Mouse (Mus musculus) neural tube, embryonic 12.5 days (tissue): ENCODE measurements around the gene Zfp444. TPM values are rescaled to one million over a fixed set of nuclear protein-coding genes. Genes with fewer than 3 reads are reported as not detected.

ENCODE experiments used
- ATAC-seq: fragments of 200-750 bp; cut with Nextera tagmentation; 2 replicates; pipeline ENCODE4 v1.8.0; 2017; ENCODE audit warnings: low read depth, mild to moderate bottlenecking, moderate TSS enrichment, moderate library complexity; ENCODE audit not compliant: low FRiP score
- H3K27ac ChIP-seq: fragments of 300-500 bp; sonication (generic); 2 replicates; pipeline ENCODE4 v1.5.1; 2016
- H3K27me3 ChIP-seq: fragments of 300-500 bp; sonication (generic); replicated peaks from 2 replicates; pipeline ENCODE4 v1.6.1; 2016; ENCODE audit warnings: mild to moderate bottlenecking
- H3K36me3 ChIP-seq: fragments of 300-500 bp; sonication (generic); 2 replicates; pipeline ENCODE4 v1.6.1; 2016; ENCODE audit warnings: mild to moderate bottlenecking
- H3K4me1 ChIP-seq: fragments of 300-500 bp; sonication (generic); 2 replicates; pipeline ENCODE4 v1.6.1; 2016
- H3K4me2 ChIP-seq: fragments of 300-500 bp; sonication (generic); replicated peaks from 2 replicates; pipeline ENCODE4 v1.6.1; 2016; ENCODE audit warnings: mild to moderate bottlenecking
- H3K4me3 ChIP-seq: fragments of 300-500 bp; sonication (generic); 2 replicates; pipeline ENCODE4 v1.5.1; 2016
- H3K9ac ChIP-seq: fragments of 300-500 bp; sonication (generic); 2 replicates; pipeline ENCODE4 v1.6.1; 2016; ENCODE audit warnings: mild to moderate bottlenecking
- H3K9me3 ChIP-seq: fragments of 300-500 bp; sonication (generic); 2 replicates; pipeline ENCODE4 v1.6.1; 2016; ENCODE audit warnings: mild to moderate bottlenecking
- WGBS: fragments of 180-500 bp; shearing (Covaris S2); methylation state at CpG from one replicate; pipeline ENCODE4 v1.1.7; 2016; 5-methylcytosine and 5-hydroxymethylcytosine counted together
- polyA plus RNA-seq: library from polyadenylated mRNA; unstranded; fragments of >200 nt; fragmentation: Nextera tagmentation; extraction: Ambion mirVana; gene quantifications from 2 replicates; pipeline ENCODE4 v1.2.1, GENCODE M21; 2016

Gene Zfp444
- polyA plus RNA-seq, result 78.1 and 86.0 TPM in 2 replicates

DNA sequence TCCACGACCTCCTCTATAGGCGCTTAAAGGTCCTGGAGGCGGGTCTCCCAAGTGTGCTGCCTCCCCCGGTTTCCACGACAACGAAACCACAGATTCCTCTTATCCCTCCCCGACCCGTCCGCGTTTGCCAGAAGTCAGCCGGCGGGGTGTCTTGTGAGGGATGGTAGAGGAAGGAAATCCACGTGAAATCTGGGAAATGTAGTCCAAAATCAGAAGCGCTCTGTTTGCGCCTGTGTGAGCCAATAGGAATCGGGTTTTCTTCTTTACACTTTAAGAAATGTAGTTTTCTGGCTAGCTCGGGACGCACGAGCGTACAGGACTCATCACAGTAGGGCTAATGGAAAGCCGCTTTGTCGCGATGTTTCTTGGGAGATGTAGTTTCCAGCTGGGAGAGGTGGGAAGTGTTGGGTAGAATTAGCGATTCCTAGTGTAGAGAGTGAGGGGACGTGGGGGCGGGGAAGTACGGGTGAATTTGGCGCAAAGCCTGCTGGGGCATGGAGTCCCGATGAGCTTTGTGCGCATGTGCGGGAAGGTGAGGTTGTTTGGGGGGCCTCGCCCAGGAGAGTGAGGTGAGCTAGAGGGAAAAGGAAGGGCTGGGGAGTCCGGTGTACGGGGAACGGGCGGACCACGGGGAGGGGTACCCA, at the start of gene Zfp444:
Gene Zfp444, plus strand, starts transcription at position 221 of the 644 bp plus-strand sequence.
- WGBS, result under 1% methylated on average over 37 of the region's 37 CpGs
- H3K27me3 ChIP-seq, result no peaks in the 10 kb centered on the region
- H3K27ac ChIP-seq, result 0 out of 2 replicates have a peak within 1 kb of the TSS, but pooled peaks have one; percentile 38
- no peaks in the 10 kb centered on the region for H3K4me1 ChIP-seq
- peaks cover 7% of the 10 kb centered on the region for H3K36me3 ChIP-seq
- H3K9ac ChIP-seq, result peak within 1 kb of the TSS; percentile 69
- no peaks in the 10 kb centered on the region for H3K9me3 ChIP-seq
- H3K4me3 ChIP-seq, result peak within 1 kb of the TSS; percentile 65
- peak within 1 kb of the TSS; percentile 74 for H3K4me2 ChIP-seq
- peak; percentile 97 for ATAC-seq

- H3K27me3 ChIP-seq, result no peaks in the 10 kb centered on the region
- no peaks in the 10 kb centered on the region for H3K9me3 ChIP-seq
- no peak overlapping the region for H3K27ac ChIP-seq
- WGBS, result 41% methylated on average over 7 of the region's 7 CpGs
- no peaks in the 10 kb centered on the region for H3K4me1 ChIP-seq
- ATAC-seq, result peak; percentile 68
- no peak overlapping the region for H3K9ac ChIP-seq
- H3K4me3 ChIP-seq, result no peak overlapping the region
- H3K36me3 ChIP-seq, result peaks cover 6% of the 10 kb centered on the region
- H3K4me2 ChIP-seq, result no peak overlapping the region
These were observed 45.2 kb upstream of the Zfp444 start for GRCm38 (mm10) chr7:6126690-6127448.

DNA sequence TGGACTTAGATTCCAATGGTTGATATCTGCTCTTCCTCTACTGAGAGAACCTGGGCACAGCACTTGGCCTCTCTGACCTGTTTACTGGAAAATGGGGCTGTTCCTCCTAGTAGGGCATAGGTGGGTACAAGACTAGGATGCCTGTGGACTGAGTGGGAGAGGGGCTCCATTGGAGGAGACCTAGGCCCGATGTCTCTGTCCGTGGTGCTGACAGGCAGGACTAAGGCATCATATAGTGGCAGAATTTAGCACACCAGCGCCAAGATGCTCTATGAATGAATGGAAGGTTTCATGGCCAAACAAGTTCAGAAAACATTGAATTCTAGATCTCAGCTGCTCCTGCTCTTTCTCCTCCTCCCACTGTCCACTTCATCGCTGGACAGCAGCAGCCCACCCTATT, 41.7 kb upstream of the Zfp444 start:
- Histone ChIP-seq H3K4me3 (no peak overlapping the region), H3K27me3 (no peaks in the 10 kb centered on the region), H3K4me2 (no peak overlapping the region), H3K9ac (no peak overlapping the region), H3K4me1 (no peaks in the 10 kb centered on the region), H3K27ac (no peak overlapping the region), H3K9me3 (no peaks in the 10 kb centered on the region), H3K36me3 (peaks cover 35% of the 10 kb centered on the region)
- ATAC-seq, result no peak
- WGBS, result 41% methylated on average over 4 of the region's 4 CpGs

DNA sequence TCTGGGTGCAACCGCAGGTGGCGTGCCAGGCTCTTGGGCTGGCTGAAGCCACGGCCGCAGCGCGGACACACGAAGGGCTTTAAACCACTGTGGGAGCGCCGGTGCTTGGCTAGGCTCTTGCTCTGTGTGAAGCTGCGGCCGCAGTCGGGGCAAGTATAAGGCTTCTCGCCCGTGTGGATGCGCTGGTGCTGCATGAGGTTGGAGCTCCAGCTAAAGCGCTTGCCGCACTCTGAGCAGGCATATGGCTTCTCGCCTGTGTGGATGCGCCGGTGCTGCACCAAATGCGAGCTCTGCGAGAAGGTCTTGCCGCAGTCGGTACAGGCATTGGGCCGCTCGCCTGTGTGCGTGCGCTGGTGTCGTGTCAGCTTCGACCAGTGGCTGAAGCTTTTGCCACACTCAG, 39.4 kb upstream of the Zfp444 start:
- H3K36me3 ChIP-seq, result peaks cover 48% of the 10 kb centered on the region
- no peak for ATAC-seq

DNA sequence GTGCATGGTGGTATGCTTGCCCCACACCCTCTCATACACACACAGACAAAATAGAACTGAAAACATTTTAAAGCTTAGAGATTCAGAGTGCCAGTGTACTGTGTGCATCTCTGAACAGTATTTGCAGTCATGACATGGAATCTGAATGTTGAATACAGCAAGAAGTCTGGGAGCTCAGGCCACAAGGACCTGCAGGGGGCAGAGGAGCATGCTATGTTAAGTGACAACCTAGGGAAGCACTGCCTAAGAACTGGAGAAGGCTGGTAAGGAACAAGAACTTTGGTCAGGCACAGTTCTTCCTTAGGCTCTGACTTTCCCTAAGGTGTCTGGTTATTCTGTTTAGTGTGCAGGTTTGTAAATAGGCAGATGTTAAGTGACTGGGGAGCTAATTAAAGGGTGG, 35.5 kb upstream of the Zfp444 start:
- Histone ChIP-seq H3K4me1 (no peaks in the 10 kb centered on the region), H3K9me3 (no peaks in the 10 kb centered on the region), H3K4me2 (no peak overlapping the region), H3K9ac (no peak overlapping the region), H3K4me3 (no peak overlapping the region), H3K36me3 (peaks cover 59% of the 10 kb centered on the region), H3K27ac (no peak overlapping the region), H3K27me3 (no peaks in the 10 kb centered on the region)
- ATAC-seq, result no peak

More for the DNA sequence above, 39.4 kb upstream of the Zfp444 start:
- Histone ChIP-seq H3K27ac (no peak overlapping the region), H3K4me3 (0 out of 2 replicates have a peak overlapping the region, but pooled peaks have one; percentile 1), H3K27me3 (no peaks in the 10 kb centered on the region), H3K9me3 (no peaks in the 10 kb centered on the region), H3K9ac (no peak overlapping the region), H3K4me1 (no peaks in the 10 kb centered on the region), H3K4me2 (no peak overlapping the region)
- 82% methylated on average over 30 of the region's 30 CpGs for WGBS

- Histone ChIP-seq H3K4me2 (no peak overlapping the region), H3K36me3 (peaks cover 37% of the 10 kb centered on the region), H3K27ac (no peak overlapping the region), H3K4me3 (no peak overlapping the region), H3K4me1 (no peaks in the 10 kb centered on the region), H3K9ac (no peak overlapping the region), H3K27me3 (no peaks in the 10 kb centered on the region), H3K9me3 (no peaks in the 10 kb centered on the region)
- no peak for ATAC-seq
- WGBS, result 85% methylated on average over 3 of the region's 3 CpGs
These were observed 32.7 kb upstream of the Zfp444 start for GRCm38 (mm10) chr7:6139295-6139694.

GRCm38 (mm10) chr7:6143991-6144531, 28.0 kb upstream of the Zfp444 start:
- no peak overlapping the region for H3K4me2 ChIP-seq
- H3K36me3 ChIP-seq, result peaks cover 19% of the 10 kb centered on the region
- H3K9ac ChIP-seq, result no peak overlapping the region
- H3K9me3 ChIP-seq, result no peaks in the 10 kb centered on the region
- 0 out of 2 replicates have a peak, but pooled peaks cover 6% of the 10 kb centered on the region for H3K4me1 ChIP-seq
- ATAC-seq, result no peak
- no peaks in the 10 kb centered on the region for H3K27me3 ChIP-seq
- WGBS, result 86% methylated on average over 2 of the region's 2 CpGs
- no peak overlapping the region for H3K4me3 ChIP-seq
- no peak overlapping the region for H3K27ac ChIP-seq

GRCm38 (mm10) chr7:6145423-6146188, 26.4 kb upstream of the Zfp444 start:
- Histone ChIP-seq H3K27ac (no peak overlapping the region), H3K4me2 (no peak overlapping the region), H3K9me3 (no peaks in the 10 kb centered on the region), H3K27me3 (no peaks in the 10 kb centered on the region), H3K36me3 (peaks cover 10% of the 10 kb centered on the region), H3K9ac (no peak overlapping the region), H3K4me3 (no peak overlapping the region), H3K4me1 (0 out of 2 replicates have a peak, but pooled peaks cover 6% of the 10 kb centered on the region)
- WGBS, result 87% methylated on average over 8 of the region's 8 CpGs
- no peak for ATAC-seq

- 0 out of 2 replicates have a peak, but pooled peaks cover 6% of the 10 kb centered on the region for H3K4me1 ChIP-seq
- ATAC-seq, result no peak
- H3K4me2 ChIP-seq, result no peak overlapping the region
- peaks cover 7% of the 10 kb centered on the region for H3K36me3 ChIP-seq
- H3K4me3 ChIP-seq, result no peak overlapping the region
- H3K27me3 ChIP-seq, result no peaks in the 10 kb centered on the region
- 92% methylated on average over 7 of the region's 7 CpGs for WGBS
- no peak overlapping the region for H3K27ac ChIP-seq
- no peaks in the 10 kb centered on the region for H3K9me3 ChIP-seq
- no peak overlapping the region for H3K9ac ChIP-seq
These were observed 25.6 kb upstream of the Zfp444 start for GRCm38 (mm10) chr7:6146194-6146981.

GRCm38 (mm10) chr7:6146982-6147325, 25.1 kb upstream of the Zfp444 start:
- no peaks in the 10 kb centered on the region for H3K9me3 ChIP-seq
- H3K27ac ChIP-seq, result no peak overlapping the region
- ATAC-seq, result no peak
- H3K4me3 ChIP-seq, result no peak overlapping the region
- H3K4me1 ChIP-seq, result 0 out of 2 replicates have a peak, but pooled peaks cover 6% of the 10 kb centered on the region
- H3K36me3 ChIP-seq, result peaks cover 1% of the 10 kb centered on the region
- H3K4me2 ChIP-seq, result no peak overlapping the region
- 91% methylated on average over 2 of the region's 2 CpGs for WGBS
- H3K9ac ChIP-seq, result no peak overlapping the region
- no peaks in the 10 kb centered on the region for H3K27me3 ChIP-seq

GRCm38 (mm10) chr7:6147688-6148087, 24.3 kb upstream of the Zfp444 start:
- Histone ChIP-seq H3K9ac (no peak overlapping the region), H3K27ac (no peak overlapping the region), H3K4me2 (no peak overlapping the region), H3K4me3 (no peak overlapping the region), H3K9me3 (no peaks in the 10 kb centered on the region), H3K27me3 (no peaks in the 10 kb centered on the region), H3K36me3 (no peaks in the 10 kb centered on the region), H3K4me1 (0 out of 2 replicates have a peak, but pooled peaks cover 6% of the 10 kb centered on the region)
- ATAC-seq, result no peak
- 89% methylated on average over 5 of the region's 5 CpGs for WGBS
